ENCODE assay signal across 12 mouse cellular contexts in genomic region chr12:112596891-112597500, GRCm38 (mm10).
"Had no signal": no experiment of that assay in that cellular context is flagged by ENCODE, and none has a peak within 500 bp of the region (broad histone marks: within the 10 kb centered on the region; RNA-seq: fewer than 3 reads in every experiment).

No protein-coding gene starts in this region.

- H3K36me3 ChIP-seq: limb, embryonic 12.5 days; midbrain, embryonic 13.5 days had no signal

- ATAC-seq: intestine, postnatal 0 days; midbrain, embryonic 13.5 days had no signal

- H3K4me3 ChIP-seq: limb, embryonic 12.5 days; midbrain, embryonic 13.5 days had no signal

- H3K9me3 ChIP-seq: limb, embryonic 12.5 days; midbrain, embryonic 13.5 days had no signal

- H3K27ac ChIP-seq: limb, embryonic 12.5 days; macrophage; midbrain, embryonic 13.5 days had no signal

- H3K9ac ChIP-seq: limb, embryonic 12.5 days; lung, embryonic 14.5 days; midbrain, embryonic 13.5 days had no signal

- DNase-seq: kidney, adult 8-10 months; kidney, postnatal 25 days; lung, embryonic 14.5 days; lung, postnatal 10 days; spleen, adult 18-20 months; thymus, adult 18-20 months; thymus, postnatal 14 days had no signal

- H3K4me2 ChIP-seq: limb, embryonic 12.5 days; liver, embryonic 11.5 days; lung, embryonic 14.5 days; midbrain, embryonic 13.5 days had no signal

- H3K27me3 ChIP-seq: limb, embryonic 12.5 days; midbrain, embryonic 13.5 days had no signal
